Mouse (Mus musculus) megakaryocyte, embryonic 14.5 days (primary cell): ENCODE measurements at regions not wholly inside any gene's neighbourhood (a gene's known extent, or its start where the extent isn't known, plus 50 kb on each side); places are given as distances from the start of the nearest gene placed in this dataset.
"Not testable (repeated sequence)": the region's sequence is repeated elsewhere in the genome, so short reads cannot be mapped to it uniquely, and the experiment has no call there.

Experiments
- FLI1 ChIP-seq: IDR thresholded peaks from 2 replicates; pipeline ENCODE4 v1.6.1; 2012; ENCODE audit warnings: low read length, inconsistent platforms, mixed read lengths
- GATA1 ChIP-seq: IDR thresholded peaks from 3 replicates; pipeline ENCODE4 v1.6.1; 2012; ENCODE audit warnings: mixed read lengths, low read length, inconsistent platforms, borderline replicate concordance

GRCm38 (mm10) chr3:15055516-15056256 is 169.6 kb downstream of the Car2 start:
- TF ChIP-seq GATA1, FLI1: not testable (repeated sequence)
